Mouse (Mus musculus): ENCODE results near the gene Gm42906.

Gene Gm42906

DNA sequence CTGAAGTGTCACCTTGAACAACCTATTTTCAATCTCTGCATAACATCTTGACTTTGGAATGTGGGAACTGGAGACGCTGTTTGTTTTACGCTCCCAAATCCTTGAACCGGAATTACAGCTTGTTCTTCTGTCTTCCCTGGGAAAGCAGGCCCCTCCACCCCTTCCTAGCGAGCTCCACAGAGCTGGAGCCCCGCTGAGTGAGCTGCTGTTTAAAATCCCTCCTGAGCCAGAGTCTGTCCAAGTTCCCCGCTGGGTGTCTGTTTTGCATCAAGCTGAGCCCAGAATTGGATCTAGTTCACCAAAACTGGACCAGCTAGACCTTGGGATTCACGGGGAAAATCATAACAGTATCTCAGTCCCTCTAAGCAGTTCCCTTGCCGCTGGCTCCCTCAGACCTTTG, 404.5 kb downstream of the Gm42906 start:
- DNase-seq (ENCODE audit: low spot score in 2 of 2), result no peak

- no peak for DNase-seq (ENCODE audit: low spot score in 2 of 2)
Observed at GRCm38 (mm10) chr5:151022939-151023338, 405.0 kb downstream of the Gm42906 start.

DNA sequence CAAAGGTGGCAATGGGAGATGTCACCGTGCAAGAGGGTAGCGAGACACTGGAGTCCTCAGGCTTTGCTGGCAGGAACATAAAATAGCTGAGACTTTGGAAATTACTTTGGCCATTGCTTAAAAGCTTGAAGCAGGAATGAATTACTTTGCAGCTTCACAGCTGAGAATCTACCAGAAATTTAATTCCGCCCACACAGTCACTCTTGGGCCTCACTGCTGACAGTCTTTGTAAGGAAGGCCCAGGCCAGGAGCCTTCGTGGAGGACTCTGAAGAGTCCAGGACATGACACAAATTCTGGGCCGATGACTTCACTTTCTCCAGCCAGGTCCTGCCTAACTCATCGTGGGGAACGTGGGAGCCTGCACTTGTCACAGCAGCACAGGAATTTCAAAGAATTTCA, 405.9 kb downstream of the Gm42906 start:
- DNase-seq (ENCODE audit: low spot score in 2 of 2), result no peak

DNA sequence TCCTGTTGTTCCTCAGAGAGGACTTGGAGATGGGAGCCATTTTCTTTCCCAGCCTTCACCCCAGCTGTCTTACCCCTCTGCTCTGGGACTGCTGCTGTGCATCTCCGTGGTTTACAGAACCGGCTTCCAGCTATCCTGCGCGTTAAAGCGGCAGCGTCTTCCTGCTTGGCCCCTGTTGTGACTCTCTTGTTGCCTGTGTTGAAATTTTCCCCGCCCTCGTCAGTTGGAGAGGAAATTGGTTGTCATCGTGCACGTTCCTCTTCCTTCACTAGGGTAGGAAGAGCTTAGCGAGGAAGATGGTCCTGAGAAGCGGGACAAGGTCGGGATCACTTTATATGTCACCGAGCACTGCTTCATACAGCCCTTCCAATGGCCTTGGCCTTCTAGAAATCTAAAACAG, 407.1 kb downstream of the Gm42906 start:
- DNase-seq (ENCODE audit: low spot score in 2 of 2), result no peak

GRCm38 (mm10) chr5:151020031-151020820, 407.7 kb downstream of the Gm42906 start:
- DNase-seq (ENCODE audit: low spot score in 2 of 2), result no peak

DNA sequence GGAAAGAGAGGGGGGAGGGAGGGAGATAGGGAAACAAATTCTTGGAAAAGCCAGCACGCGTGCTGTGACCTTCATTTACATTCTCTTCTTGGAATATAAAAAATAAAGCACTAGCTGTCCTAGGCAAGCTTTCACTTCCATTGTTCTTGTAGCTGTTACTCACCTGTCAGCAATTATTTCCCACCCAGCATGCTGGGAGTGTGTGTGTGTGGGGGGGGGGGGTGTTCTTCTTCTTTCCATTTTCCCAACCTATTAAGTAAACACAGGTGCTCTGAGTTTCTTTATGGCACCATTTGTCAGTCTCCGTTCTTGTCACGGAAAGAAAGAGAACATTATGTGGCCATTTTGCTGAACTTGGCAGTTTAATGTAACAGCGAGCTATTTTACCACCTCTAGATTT, 409.0 kb downstream of the Gm42906 start:
- DNase-seq (ENCODE audit: low spot score in 2 of 2), result no peak

GRCm38 (mm10) chr5:151018450-151018849, 409.5 kb downstream of the Gm42906 start:
- no peak for DNase-seq (ENCODE audit: low spot score in 2 of 2)

All from spleen, postnatal 14 days (tissue).